Mouse (Mus musculus) heart, embryonic 16.5 days (tissue): Measurements from ENCODE around the gene Nap1l2. TPM values are rescaled to one million over a fixed set of nuclear protein-coding genes. Genes with fewer than 3 reads are reported as not detected.
"Not testable (repeated sequence)": the region's sequence is repeated elsewhere in the genome, so short reads cannot be mapped to it uniquely, and the experiment has no call there.

Experiments used
- ATAC-seq: fragments of 200-750 bp; cut with Nextera tagmentation; replicated peaks from 2 replicates; pipeline ENCODE4 v1.8.0; 2017; ENCODE audit warnings: moderate number of reproducible peaks; ENCODE audit not compliant: insufficient read depth, low FRiP score; ENCODE audit errors: extremely low read depth
- H3K27ac ChIP-seq: fragments of 300-500 bp; sonication (generic); 2 replicates; pipeline ENCODE4 v1.5.1; 2014; ENCODE audit warnings: mild to moderate bottlenecking, low read length, control low read depth, moderate library complexity
- H3K27me3 ChIP-seq: fragments of 300-500 bp; sonication (generic); 2 replicates; pipeline ENCODE4 v1.6.1; 2014; ENCODE audit warnings: low read length, mixed read lengths; ENCODE audit not compliant: control insufficient read depth, insufficient read depth
- H3K36me3 ChIP-seq: fragments of 300-500 bp; sonication (generic); 2 replicates; pipeline ENCODE4 v1.6.1; 2014; ENCODE audit not compliant: control insufficient read depth, insufficient read depth
- H3K4me1 ChIP-seq: fragments of 300-500 bp; sonication (generic); 2 replicates; pipeline ENCODE4 v1.6.1; 2014; ENCODE audit warnings: low read length, mixed read lengths; ENCODE audit not compliant: control insufficient read depth, insufficient read depth
- H3K4me2 ChIP-seq: fragments of 300-500 bp; sonication (generic); 2 replicates; pipeline ENCODE4 v1.6.1; 2014; ENCODE audit warnings: low read depth, mild to moderate bottlenecking, control low read depth, low read length
- H3K4me3 ChIP-seq: fragments of 300-500 bp; sonication (generic); 2 replicates; pipeline ENCODE4 v1.5.1; 2014; ENCODE audit warnings: mild to moderate bottlenecking, control low read depth, low read length
- H3K9ac ChIP-seq: fragments of 300-500 bp; sonication (generic); 2 replicates; pipeline ENCODE4 v1.6.1; 2014; ENCODE audit warnings: low read length, control low read depth
- H3K9me3 ChIP-seq: fragments of 300-500 bp; sonication (generic); replicated peaks from 2 replicates; pipeline ENCODE4 v1.6.1; 2016; ENCODE audit warnings: low read length; ENCODE audit not compliant: control insufficient read depth
- WGBS: fragments of 180-500 bp; shearing (Covaris S2); extraction: QIAGEN DNeasy Blood & Tissue Kit; methylation state at CpG from one replicate; pipeline ENCODE4 v1.1.7; 2014; 5-methylcytosine and 5-hydroxymethylcytosine counted together
- polyA plus RNA-seq: library from polyadenylated mRNA; unstranded; fragments of >200 nt; fragmentation: Nextera tagmentation; extraction: Ambion mirVana; gene quantifications from 2 replicates; pipeline ENCODE4 v1.2.1, GENCODE M21; 2015

Nap1l2 gene
- 0.44 and 0.70 TPM in 2 replicates for polyA plus RNA-seq

DNA sequence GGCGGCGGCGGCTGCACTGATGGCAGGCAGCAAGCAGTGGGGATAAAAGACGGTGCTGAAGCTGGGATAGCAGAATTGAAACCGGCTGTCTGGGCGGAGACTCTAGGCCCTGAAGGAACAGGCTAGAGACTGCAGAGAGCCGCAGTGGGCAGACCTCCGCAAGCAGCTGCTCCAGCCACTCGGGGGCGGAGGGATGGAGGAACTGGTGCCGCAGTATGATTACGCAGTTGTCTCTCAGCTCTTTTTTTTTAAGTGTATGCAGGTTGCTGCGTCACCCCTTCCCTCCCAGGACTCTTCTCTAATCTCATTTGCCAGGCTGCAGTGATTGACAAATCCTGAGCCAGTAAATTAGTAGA is at the start of gene Nap1l2:
Nap1l2 (minus strand) TSS at position 210 of the 356 bp plus-strand sequence.
- H3K4me1 ChIP-seq: no peaks in the 10 kb centered on the region
- H3K27me3 ChIP-seq: peaks cover 20% of the 10 kb centered on the region
- H3K4me3 ChIP-seq: peak within 1 kb of the TSS; percentile 51
- H3K4me2 ChIP-seq: peak within 1 kb of the TSS; percentile 71
- H3K9ac ChIP-seq: peak within 1 kb of the TSS; percentile 40; the same call in 1 of the 2 replicates
- H3K9me3 ChIP-seq: no peaks in the 10 kb centered on the region
- 16% methylated on average over 12 of the region's 13 CpGs for WGBS
- no peak within 1 kb of the TSS for H3K27ac ChIP-seq
- 0 out of 2 replicates have a peak, but pooled peaks have one; percentile 28 for ATAC-seq
- H3K36me3 ChIP-seq: no peaks in the 10 kb centered on the region

DNA sequence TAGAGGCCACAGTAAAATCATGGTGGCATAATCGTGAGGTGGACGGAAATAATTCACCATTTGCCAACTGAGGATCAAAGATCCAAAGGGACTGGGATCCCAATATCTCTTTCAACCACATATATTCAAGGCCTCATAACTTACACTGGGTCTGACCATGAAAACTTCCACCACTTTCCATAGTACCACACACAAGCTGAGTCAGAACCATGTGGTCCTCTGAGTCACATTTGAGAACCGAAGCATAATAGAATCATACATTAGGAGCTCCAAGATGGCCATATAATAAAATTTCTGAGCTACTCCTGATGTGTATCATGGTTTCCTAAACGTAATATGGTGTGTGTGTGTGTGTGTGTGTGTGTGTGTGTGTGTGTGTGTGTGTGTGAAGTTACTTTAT is 28.8 kb upstream of the Nap1l2 start:
- WGBS: 76% methylated on average over 4 of the region's 4 CpGs
- Histone ChIP-seq H3K36me3 (no peaks in the 10 kb centered on the region), H3K4me2 (no peak overlapping the region), H3K27ac (no peak overlapping the region), H3K9ac (no peak overlapping the region), H3K4me3 (no peak overlapping the region), H3K27me3 (peaks cover 5% of the 10 kb centered on the region), H3K4me1 (no peaks in the 10 kb centered on the region), H3K9me3 (no peaks in the 10 kb centered on the region)
- no peak for ATAC-seq

DNA sequence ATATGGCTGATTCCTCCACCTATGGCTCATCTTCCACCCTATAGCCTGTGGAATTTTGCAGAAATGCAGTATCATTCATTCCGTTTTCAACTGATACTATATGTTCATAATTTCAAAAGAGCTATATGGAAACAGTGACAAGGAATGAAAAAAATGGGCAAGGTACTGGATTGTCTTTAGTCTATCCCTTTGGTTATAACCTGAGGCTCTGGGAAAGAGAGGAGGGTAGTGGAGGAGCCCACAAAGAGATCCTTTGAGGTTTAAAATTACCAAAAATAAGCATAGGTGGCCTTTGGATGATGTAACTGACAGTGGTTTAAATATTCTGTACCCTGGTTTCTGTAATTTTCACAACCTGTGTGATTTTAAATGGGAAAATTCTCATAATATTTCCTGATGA is 389 bp upstream of the Nap1l2 start:
- Histone ChIP-seq H3K9ac (no peak overlapping the region), H3K36me3 (no peaks in the 10 kb centered on the region), H3K27me3 (peaks cover 20% of the 10 kb centered on the region), H3K4me1 (no peaks in the 10 kb centered on the region), H3K27ac (no peak overlapping the region), H3K4me2 (peak overlapping the region; percentile 71), H3K4me3 (peak overlapping the region; percentile 51), H3K9me3 (no peaks in the 10 kb centered on the region)
- no peak for ATAC-seq
- WGBS: 18% methylated on average over 1 of the region's 1 CpGs

GRCm38 (mm10) chrX:103185781-103186430 is 534 bp downstream of the Nap1l2 start:
- H3K36me3 ChIP-seq: no peaks in the 10 kb centered on the region
- H3K4me2 ChIP-seq: peak overlapping the region; percentile 71
- H3K9me3 ChIP-seq: no peaks in the 10 kb centered on the region
- H3K4me1 ChIP-seq: no peaks in the 10 kb centered on the region
- peaks cover 20% of the 10 kb centered on the region for H3K27me3 ChIP-seq
- H3K9ac ChIP-seq: peak overlapping the region; percentile 40; the same call in 1 of the 2 replicates
- ATAC-seq: no peak
- H3K27ac ChIP-seq: no peak overlapping the region
- 11% methylated on average over 20 of the region's 20 CpGs for WGBS
- H3K4me3 ChIP-seq: peak overlapping the region; percentile 51

DNA sequence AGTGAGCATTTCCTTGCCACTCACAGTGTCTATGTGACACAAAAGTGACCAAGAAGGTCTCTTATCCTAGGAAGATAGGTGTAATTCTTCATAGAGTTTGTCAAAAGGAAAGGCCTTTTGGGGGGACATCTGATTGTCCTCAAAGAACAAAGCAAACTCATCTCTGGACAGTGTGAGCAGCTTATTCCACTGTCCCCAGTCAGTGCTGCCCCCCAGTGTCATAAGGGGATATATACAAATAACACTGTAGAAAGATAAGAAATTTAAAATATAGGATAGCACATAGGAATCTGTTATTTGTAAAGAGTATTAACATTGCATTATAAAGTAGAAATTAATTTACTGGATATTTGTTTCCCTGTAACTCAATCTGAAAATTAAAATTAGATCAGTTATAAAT is 2.9 kb downstream of the Nap1l2 start:
- Histone ChIP-seq H3K4me1 (no peaks in the 10 kb centered on the region), H3K9ac (no peak overlapping the region), H3K27ac (no peak overlapping the region), H3K4me2 (no peak overlapping the region), H3K9me3 (no peaks in the 10 kb centered on the region), H3K27me3 (peaks cover 20% of the 10 kb centered on the region), H3K4me3 (no peak overlapping the region), H3K36me3 (no peaks in the 10 kb centered on the region)
- ATAC-seq: no peak

- H3K9me3 ChIP-seq: no peaks in the 10 kb centered on the region; the same call in 1 of the 2 replicates
- no peaks in the 10 kb centered on the region for H3K36me3 ChIP-seq
- no peak overlapping the region for H3K4me3 ChIP-seq
- no peak overlapping the region for H3K4me2 ChIP-seq
- H3K27me3 ChIP-seq: peaks cover 7% of the 10 kb centered on the region
- no peak overlapping the region for H3K9ac ChIP-seq
- no peak overlapping the region for H3K27ac ChIP-seq
- ATAC-seq: no peak
- no peaks in the 10 kb centered on the region for H3K4me1 ChIP-seq
- 68% methylated on average over 4 of the region's 4 CpGs for WGBS
Measured at GRCm38 (mm10) chrX:103179771-103180558, 6.5 kb downstream of the Nap1l2 start.

DNA sequence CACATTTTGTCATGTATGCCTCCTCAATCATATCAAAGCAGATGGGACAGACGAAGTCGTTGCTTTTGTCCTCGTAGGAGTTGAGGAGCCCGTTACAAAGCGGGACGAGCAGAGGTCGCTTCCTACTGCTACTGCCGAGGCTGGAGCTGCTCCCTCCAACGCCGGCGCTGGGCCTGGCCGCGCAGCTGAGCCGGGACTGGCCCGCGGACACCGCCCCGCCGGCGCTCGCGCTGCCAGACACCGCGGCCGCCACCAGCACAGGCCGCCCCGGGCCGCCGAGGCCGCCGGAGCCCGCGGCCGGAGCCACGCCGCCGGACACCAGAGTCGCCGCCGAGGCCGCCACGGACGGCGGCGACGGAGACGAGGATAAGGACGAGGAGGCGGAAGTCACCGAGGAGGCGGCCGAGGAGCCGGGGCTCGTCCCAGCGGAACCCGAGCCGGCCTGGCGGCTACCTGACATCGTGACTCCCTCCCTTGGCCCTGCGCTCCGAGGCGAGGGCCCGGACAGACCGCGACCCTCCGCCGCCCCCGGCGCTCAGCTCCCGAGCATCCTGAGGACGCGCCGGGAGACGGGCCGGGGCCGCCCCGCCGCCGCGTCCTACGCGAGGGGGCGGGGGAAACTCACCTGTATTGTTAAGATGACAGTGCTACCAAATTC is 21.4 kb downstream of the Nap1l2 start:
- H3K27me3 ChIP-seq, H3K27ac ChIP-seq, H3K9ac ChIP-seq, H3K9me3 ChIP-seq, H3K36me3 ChIP-seq, H3K4me1 ChIP-seq: not testable (repeated sequence)
- Histone ChIP-seq H3K4me2 (peak overlapping the region; percentile 52), H3K4me3 (peak overlapping the region; percentile 42)
- WGBS: 13% methylated on average over 33 of the region's 83 CpGs
- peak; percentile 72 for ATAC-seq

DNA sequence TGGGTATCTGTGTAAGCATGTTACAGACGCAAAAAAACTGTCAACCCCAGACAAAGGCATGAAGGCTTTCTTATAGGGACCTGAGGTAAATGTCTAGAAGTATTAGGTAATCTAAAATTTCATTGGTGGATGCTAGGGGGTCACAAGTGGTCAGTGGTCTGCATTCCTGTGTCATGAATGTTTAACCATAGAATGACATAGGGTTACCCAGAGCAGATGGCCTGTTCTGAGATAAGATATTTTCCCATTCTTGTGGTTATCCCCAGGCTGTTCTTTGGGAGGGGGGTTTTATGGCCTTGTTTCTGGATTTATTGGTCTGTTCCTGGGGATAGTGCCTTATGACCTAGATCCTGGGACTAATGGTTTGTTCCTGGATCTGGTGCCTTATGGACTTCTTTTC is 30.3 kb downstream of the Nap1l2 start:
- H3K4me3 ChIP-seq: no peak overlapping the region
- H3K27ac ChIP-seq: no peak overlapping the region
- no peak overlapping the region for H3K4me2 ChIP-seq
- peaks cover 8% of the 10 kb centered on the region for H3K27me3 ChIP-seq
- no peak overlapping the region for H3K9ac ChIP-seq
- no peak for ATAC-seq
- WGBS: 35% methylated on average over 1 of the region's 1 CpGs
- no peaks in the 10 kb centered on the region for H3K4me1 ChIP-seq
- no peaks in the 10 kb centered on the region for H3K36me3 ChIP-seq
- no peaks in the 10 kb centered on the region for H3K9me3 ChIP-seq

GRCm38 (mm10) chrX:103138549-103138948 is 47.9 kb downstream of the Nap1l2 start:
- H3K36me3 ChIP-seq: no peaks in the 10 kb centered on the region
- H3K27me3 ChIP-seq: no peaks in the 10 kb centered on the region
- no peak overlapping the region for H3K9ac ChIP-seq
- H3K4me1 ChIP-seq: no peaks in the 10 kb centered on the region
- H3K27ac ChIP-seq: no peak overlapping the region
- no peak for ATAC-seq
- H3K9me3 ChIP-seq: no peaks in the 10 kb centered on the region
- H3K4me3 ChIP-seq: no peak overlapping the region
- WGBS: 73% methylated on average over 3 of the region's 3 CpGs
- H3K4me2 ChIP-seq: no peak overlapping the region
